18 mouse cellular contexts compared by ENCODE assay signal in the genomic region with DNA sequence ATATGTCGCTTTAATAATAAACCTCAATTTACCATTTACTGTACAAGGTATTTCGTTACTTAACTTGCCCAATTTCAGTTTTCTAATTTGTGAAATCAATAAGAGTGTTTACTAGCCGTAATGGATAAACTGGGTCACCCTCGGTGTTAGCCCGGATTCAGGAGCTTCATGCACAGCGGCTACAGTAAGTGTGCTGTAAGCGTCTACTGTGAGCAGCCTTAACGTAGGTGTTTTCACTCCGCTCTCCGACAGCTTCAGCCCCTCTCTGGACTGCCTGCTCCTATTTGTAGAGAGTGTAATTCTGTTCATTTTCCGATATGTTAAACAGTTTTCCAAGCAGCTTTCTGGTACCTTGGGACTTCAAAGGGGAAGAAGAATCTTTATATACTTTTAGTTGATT.
"Had no signal": no experiment of that assay in that cellular context is flagged by ENCODE, and none has a peak within 500 bp of the region (broad histone marks: within the 10 kb centered on the region; RNA-seq: fewer than 3 reads in every experiment).

No protein-coding gene starts in this region.

- H3K27ac ChIP-seq: midbrain, embryonic 10.5 days; midbrain, embryonic 12.5 days; neural tube, embryonic 13.5 days; neural tube, embryonic 15.5 days; stomach, embryonic 15.5 days; stomach, postnatal 0 days had no signal

- H3K4me3 ChIP-seq: midbrain, embryonic 10.5 days; midbrain, embryonic 12.5 days; myocyte; neural tube, embryonic 13.5 days; neural tube, embryonic 15.5 days; stomach, embryonic 15.5 days had no signal

- DNase-seq: lung, adult 18-20 months; lung, embryonic 14.5 days; lung, postnatal 10 days; lung, postnatal 4 days; midbrain, embryonic 14.5 days; retina, postnatal 1 day; right cerebral cortex, postnatal 25 days; right cerebral cortex, postnatal 4 days; thymus, adult 2 months; thymus, postnatal 25 days; thymus, postnatal 4 days had no signal
